Mouse (Mus musculus) frontal cortex, postnatal 25 days (tissue): ENCODE measurements around the gene Tox4.

Experiments
- DNase-seq, 2 experiments: peaks; one replicate each; pipeline ENCODE4 v3.0.0; 2022; ENCODE audit warnings: low spot score in 2 of 2

The Tox4 gene

DNA sequence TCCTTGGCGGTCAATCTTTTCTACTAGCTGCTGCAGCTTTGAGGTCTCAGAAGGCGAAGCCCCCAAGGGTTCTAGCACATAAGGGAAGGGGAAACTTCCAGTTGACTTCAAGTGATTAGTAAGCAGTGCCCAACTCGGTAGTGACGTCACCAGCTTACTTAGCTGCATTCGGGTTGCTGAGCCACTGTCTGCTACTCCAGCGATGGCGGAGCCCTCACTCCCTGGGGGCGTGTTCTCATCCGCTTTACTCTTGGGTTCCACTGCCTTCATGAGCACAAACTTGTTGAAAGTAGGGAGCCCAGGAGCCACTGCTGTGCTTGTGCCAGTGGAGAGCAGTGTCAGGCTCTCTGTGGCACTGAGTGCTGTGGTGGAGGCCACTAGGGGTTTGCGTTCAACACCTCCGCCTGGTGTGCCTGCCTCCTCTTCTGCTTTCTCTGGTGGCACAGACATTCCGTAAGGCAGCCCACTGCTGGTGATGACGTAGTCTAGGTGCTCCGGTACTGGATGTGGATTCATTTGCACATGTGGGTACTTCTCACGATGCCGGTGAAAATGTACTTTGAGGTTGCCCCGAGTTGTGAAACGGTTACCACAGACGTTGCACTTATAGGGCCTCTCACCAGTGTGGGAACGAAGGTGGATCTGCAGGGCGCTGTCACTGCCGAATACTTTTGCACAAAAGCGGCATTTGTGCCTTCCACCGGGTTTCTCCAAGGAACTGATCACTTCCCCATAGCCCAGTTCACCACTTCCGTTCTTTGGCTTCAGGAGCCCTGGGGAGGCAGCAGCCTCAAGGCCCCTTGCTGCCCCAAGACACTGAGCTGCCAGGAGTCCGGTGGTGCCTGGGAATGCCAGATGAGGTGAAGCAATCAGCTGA, 35.2 kb downstream of the Tox4 start:
- DNase-seq = no peak

DNA sequence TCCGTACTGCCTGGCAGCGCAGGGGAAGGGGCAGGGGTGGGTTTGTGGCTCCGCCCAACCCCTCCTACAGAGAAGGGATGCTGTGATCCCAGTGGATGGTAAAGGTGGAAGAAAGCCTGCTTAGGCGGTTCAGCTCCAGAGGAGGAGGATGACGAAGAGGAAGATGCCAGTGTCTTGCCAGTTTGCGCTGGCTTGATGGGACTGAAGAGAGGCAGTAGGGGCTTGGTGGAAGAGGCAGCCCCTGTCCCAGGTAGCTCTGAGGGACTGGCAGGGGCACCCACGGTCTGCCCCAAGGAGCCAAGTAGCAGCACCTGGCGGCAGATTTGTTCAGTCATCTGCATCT, 35.8 kb downstream of the Tox4 start:
- no peak for DNase-seq

- DNase-seq = no peak
Observed at GRCm38 (mm10) chr14:52315283-52315780, 36.4 kb downstream of the Tox4 start.

DNA sequence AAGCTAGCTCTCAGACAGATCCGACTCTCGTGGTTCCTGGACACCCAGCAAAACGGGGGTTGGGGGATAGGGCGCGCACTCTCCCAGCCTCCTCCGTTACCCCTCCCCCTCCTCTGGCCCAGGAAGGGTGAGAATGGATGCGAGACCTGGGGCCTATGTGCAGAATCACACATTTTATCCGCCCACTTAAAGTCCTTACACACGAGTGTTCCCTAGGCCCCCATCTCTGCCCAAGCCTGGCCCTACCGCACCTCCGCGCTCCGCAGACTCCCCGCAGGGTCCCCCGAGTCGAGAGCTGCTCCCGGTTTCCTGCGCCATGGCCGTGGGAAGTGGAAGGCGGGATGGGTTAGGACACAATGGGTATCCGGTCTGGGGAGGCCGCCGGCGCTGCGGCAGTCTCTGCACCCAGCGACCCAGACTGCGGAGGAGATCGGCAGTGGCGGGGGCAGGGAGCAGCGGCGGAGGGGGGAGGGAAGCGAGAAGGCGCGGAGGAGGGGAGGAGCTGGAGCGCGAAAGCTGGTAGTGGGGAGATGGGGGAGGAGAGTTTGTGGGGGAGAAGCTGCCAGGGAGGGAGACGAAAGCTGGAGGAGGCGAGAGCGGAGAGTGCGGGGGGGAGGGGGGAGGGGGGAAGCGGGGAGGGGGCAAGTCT, 37.0 kb downstream of the Tox4 start:
- DNase-seq = peak in 1 of 2 experiments; percentile 52

GRCm38 (mm10) chr14:52316441-52317225, 37.7 kb downstream of the Tox4 start:
- DNase-seq = no peak

GRCm38 (mm10) chr14:52319361-52319760, 40.4 kb downstream of the Tox4 start:
- no peak for DNase-seq

DNA sequence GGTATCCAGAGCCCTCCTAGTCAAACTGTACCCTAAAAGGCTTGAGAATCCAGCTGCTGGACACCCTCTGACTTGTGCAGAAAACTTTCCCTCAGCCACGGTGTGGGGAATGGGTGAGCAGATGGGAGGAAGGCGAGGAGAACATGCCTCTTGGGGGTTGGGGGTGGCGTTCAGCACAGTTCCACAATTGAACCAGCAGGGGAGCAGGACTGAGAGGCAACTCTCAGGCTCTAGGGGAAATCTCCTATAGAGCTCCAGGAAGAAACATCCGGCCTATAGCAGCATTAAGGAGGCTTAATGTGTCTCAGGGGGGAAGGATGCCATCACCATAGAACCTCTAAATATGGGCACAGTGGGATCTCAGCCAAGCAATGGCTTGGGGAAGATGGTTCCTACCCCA, 46.9 kb downstream of the Tox4 start:
- DNase-seq = no peak

DNA sequence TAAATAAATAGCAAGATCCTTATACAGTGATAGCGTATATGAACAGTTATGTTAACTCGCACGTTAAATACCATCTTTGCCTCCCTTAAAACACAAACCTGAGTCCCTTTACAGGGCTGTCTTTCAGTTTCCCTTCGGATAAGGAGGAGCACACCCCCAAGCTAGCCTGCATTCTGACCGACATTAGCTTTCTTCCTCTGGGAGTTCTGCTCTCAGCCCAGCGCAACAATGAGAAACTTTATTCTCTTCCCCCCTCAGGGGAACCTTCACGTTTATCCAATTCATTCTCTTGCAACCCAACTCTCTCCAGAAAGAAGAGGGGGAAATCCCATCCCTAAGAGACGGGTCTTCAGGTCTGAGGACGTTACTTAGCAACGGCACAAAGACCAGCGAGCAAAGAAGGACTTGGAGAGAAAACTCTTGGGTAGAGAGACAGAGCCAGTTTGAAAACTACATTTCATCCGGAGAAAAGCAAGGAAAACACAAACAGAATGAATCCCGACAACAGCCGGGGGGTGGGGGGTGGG, 48.5 kb downstream of the Tox4 start:
- no peak for DNase-seq

DNA sequence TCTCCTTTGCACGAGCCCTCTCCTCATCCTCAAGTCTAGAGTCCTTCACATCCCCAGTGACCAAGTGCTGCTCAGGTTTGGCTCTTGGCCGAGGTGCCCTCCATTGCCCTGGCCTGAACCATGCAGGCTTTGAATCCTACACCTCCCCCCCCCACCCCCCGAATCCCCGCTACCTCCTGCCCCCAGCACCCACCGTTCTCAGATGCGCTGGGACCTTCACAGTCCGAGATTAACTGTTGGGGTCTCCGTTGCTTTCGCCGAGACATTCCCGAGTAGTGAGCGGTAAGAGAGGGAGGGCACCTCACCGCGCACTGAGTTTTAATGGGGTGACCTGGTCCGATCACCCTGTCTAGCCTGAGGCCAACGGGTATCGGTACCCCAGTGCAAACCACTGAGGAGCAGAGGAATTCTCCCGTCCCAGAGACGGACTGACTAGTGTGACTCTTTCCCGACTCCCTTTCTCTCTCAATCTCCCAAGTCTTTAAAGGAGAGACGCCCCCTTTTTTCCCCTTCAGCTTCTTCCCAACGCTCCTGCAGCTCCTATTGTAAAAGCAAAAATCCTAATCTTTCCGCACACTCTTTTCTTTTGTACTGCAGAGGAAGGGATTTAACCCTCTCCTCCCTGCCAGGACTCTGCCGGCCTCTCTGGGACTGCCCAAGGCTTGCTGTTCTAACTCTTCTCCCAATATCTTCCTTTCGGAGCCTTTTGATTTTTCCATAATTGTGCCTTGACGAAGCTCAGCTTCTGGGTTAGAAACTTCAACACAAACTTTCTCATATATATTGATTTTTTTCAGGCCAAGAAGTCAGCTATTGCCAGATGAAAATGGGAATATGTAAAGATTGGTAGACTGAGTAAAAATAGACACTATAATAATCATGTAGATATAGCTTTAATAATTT, 49.2 kb downstream of the Tox4 start, which contains the start of gene Sall2:
Gene Sall2, minus strand, starts transcription at position 853 of the 903 bp plus-strand sequence.
- no peak for DNase-seq

DNA sequence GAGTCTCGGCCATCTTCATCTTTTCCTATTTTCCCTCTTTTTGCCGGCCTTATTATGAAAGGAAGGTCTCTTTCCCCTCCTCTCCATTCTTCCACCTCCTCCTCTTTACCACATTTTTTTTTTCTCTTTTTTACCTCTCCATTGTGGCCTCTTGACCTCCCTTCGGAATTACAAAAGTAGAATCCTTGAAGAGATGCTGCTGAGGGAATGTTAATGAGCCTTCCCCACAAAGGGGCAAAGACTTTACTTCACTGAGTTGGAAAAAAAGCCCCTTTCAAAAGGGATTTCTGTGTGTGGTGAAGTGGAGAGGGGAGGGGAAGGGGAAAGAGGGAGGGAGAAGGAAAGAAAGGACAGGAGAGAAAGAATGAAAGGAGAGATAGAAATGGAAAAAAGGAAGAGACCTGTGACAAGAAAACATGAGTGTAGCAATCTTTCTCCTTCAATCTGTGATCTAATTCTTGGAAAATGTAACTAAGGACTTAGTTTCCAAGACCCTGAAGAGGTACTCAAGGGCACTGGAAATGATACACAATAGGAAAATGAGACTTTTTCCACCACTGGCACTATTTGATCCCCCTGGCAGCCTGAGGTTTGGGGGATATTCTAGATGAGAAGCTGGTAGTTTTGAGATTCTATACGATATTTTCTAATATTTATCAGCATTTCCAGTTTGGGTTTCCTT, 52.3 kb downstream of the Tox4 start:
- no peak for DNase-seq

GRCm38 (mm10) chr14:52332171-52332570, 53.2 kb downstream of the Tox4 start:
- no peak for DNase-seq

DNA sequence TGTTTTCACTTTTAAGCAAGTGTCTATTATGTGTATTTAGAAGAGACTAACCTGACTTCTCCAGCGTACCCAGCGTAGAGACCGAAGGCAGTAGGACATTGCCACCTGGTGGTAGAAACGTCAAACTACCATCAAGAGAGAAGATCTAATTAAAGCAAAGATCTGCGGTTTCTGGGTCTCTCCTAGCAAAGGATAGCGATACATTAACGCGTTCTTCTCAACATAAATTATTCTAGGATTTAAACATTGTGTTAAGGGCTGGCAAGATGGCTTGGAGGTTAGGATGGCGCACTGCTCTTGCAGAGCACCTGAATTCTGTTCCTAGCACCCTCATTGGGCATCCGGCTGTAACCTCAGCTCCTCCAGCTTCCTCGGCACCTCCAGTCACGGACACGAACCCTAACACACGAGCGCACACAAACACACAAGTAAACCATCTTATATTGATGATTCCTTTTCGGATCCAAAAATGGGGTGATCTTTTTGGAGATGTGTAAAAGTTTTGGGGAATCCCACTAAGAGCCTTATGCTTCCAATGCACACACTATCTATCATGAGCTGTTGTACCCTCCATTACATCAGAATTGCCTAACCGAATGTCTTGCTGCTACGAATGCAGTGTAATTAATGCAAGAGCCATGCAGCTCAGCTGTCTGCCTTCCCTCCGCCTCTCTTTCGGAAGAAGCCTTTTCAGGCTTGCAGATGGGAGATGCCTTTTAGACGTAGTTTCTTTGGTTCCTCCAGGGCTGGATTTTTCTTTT, 60.0 kb downstream of the Tox4 start:
- peak; percentile 17 to 60 for DNase-seq

DNA sequence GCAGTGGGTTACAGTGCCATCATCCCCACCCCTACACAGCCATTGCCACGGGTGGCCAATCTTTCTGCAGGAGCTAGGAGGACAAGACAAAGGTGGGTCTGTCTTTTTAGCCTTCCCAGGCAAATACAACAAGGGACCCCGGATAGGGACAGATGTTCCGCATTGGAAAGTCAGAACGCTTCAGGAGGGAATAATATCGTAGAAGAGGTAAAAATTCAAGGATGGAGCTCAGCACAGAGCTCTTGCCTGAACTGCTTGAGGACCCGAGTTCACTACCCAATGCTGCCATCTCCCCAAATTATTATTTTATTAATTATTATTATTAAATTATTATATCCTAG, 60.5 kb downstream of the Tox4 start:
- no peak for DNase-seq
